Mouse (Mus musculus): ENCODE results near the gene Arhgap15.

- TF ChIP-seq CTCF (IDR thresholded peaks at IDR 0.05; ENCODE audit: low read depth, low read length): no peak
- TF ChIP-seq POLR2A (IDR thresholded peaks at IDR 0.05; ENCODE audit: borderline replicate concordance, low read depth, low read length): no peak
Observed at GRCm38 (mm10) chr2:44333295-44333694, 584.7 kb downstream of the Arhgap15 start.

Measured in bone marrow macrophage, adult 2 months (primary cell).